Mouse (Mus musculus): ENCODE measurements around the gene Svs4. TPM values are rescaled to one million over a fixed set of nuclear protein-coding genes. Genes with fewer than 3 reads are reported as not detected.

Svs4 gene
- total and polyA plus RNA-seq, 3 experiments = not detected

- no peak overlapping the region for H3K4me3 ChIP-seq (ENCODE audit: low read depth, low read length)
- TF ChIP-seq GATA1 (IDR thresholded peaks at IDR 0.05; ENCODE audit: borderline replicate concordance, low read length) (no peak), GATA2 (IDR thresholded peaks at IDR 0.05; ENCODE audit: borderline replicate concordance, low read depth, low read length) (no peak), CTCF (IDR thresholded peaks at IDR 0.05; ENCODE audit: low read depth, low read length) (no peak), TAL1 (conservative IDR thresholded peaks at IDR 0.05; ENCODE audit: low read depth, low read length) (no peak), POLR2AphosphoS5 (IDR thresholded peaks at IDR 0.05; ENCODE audit: insufficient replicate concordance, low read depth, low read length) (no peak)
- no peaks in the 10 kb centered on the region for H3K4me1 ChIP-seq (ENCODE audit: insufficient read depth, low read depth, low read length)
- DNase-seq (ENCODE audit: low spot score) (no peak), ATAC-seq (ENCODE audit: extremely low read depth, insufficient number of reproducible peaks, low FRiP score, poor library complexity, severe bottlenecking) (no peak)
- no peaks in the 10 kb centered on the region for H3K27me3 ChIP-seq (ENCODE audit: insufficient read depth, low read length)
- H3K36me3 ChIP-seq (replicated peaks) = no peaks in the 10 kb centered on the region
- H3K9me3 ChIP-seq (replicated peaks) = no peaks in the 10 kb centered on the region
Observed at GRCm38 (mm10) chr2:164232671-164233070, 45.6 kb downstream of the Svs4 start.

- Histone ChIP-seq H3K4me3 (ENCODE audit: low read depth, low read length) (no peak overlapping the region), H3K27me3 (ENCODE audit: insufficient read depth, low read length) (no peaks in the 10 kb centered on the region), H3K9me3 (replicated peaks) (no peaks in the 10 kb centered on the region), H3K36me3 (replicated peaks) (no peaks in the 10 kb centered on the region), H3K4me1 (ENCODE audit: insufficient read depth, low read depth, low read length) (no peaks in the 10 kb centered on the region)
- no peak for TF ChIP-seq GATA1 (IDR thresholded peaks at IDR 0.05; ENCODE audit: borderline replicate concordance, low read length)
- no peak for TF ChIP-seq CTCF (IDR thresholded peaks at IDR 0.05; ENCODE audit: low read depth, low read length)
- no peak for TF ChIP-seq POLR2AphosphoS5 (IDR thresholded peaks at IDR 0.05; ENCODE audit: insufficient replicate concordance, low read depth, low read length)
- no peak for TF ChIP-seq TAL1 (conservative IDR thresholded peaks at IDR 0.05; ENCODE audit: low read depth, low read length)
- TF ChIP-seq GATA2 (IDR thresholded peaks at IDR 0.05; ENCODE audit: borderline replicate concordance, low read depth, low read length) = no peak
- DNase-seq (ENCODE audit: low spot score) (no peak), ATAC-seq (ENCODE audit: extremely low read depth, insufficient number of reproducible peaks, low FRiP score, poor library complexity, severe bottlenecking) (no peak)
Observed at GRCm38 (mm10) chr2:164228361-164229070, 49.7 kb downstream of the Svs4 start.

Other genes starting within 250 kb of the Svs4 start
Only the 20 nearest of the 21 such genes appear.
- 241 and 247 TPM in 2 replicates for gene Stk4, start 208.1 kb downstream of the Svs4 start, total RNA-seq (2014; fragmentation: Nextera tagmentation)
- gene Stk4, start 208.1 kb downstream of the Svs4 start, total RNA-seq (2017) = 214 and 225 TPM in 2 replicates
- 51.0 and 86.5 TPM in 2 replicates for gene Stk4, start 208.1 kb downstream of the Svs4 start, polyA plus RNA-seq (2012)
- gene Tomm34, start 207.3 kb downstream of the Svs4 start, total RNA-seq (2014; fragmentation: Nextera tagmentation) = 57.3 and 61.0 TPM in 2 replicates
- 63.0 and 65.3 TPM in 2 replicates for gene Tomm34, start 207.3 kb downstream of the Svs4 start, total RNA-seq (2017)
- gene Tomm34, start 207.3 kb downstream of the Svs4 start, polyA plus RNA-seq (2012) = 36.3 and 48.2 TPM in 2 replicates
- gene Kcns1, start 107.3 kb downstream of the Svs4 start, total RNA-seq (2014; fragmentation: Nextera tagmentation) = not detected in 2 replicates
- not detected in 2 replicates for gene Kcns1, start 107.3 kb downstream of the Svs4 start, total RNA-seq (2017)
- gene Kcns1, start 107.3 kb downstream of the Svs4 start, polyA plus RNA-seq (2012) = not detected in 2 replicates
- not detected in 2 replicates for gene Wfdc5, start 95.7 kb downstream of the Svs4 start, total RNA-seq (2014; fragmentation: Nextera tagmentation)
- 0.33 TPM in 1 of 2 replicates, not detected in the other for gene Wfdc5, start 95.7 kb downstream of the Svs4 start, total RNA-seq (2017)
- not detected in 2 replicates for gene Wfdc5, start 95.7 kb downstream of the Svs4 start, polyA plus RNA-seq (2012)
- gene Wfdc12, start 87.9 kb downstream of the Svs4 start, total RNA-seq (2014; fragmentation: Nextera tagmentation) = not detected in 2 replicates
- not detected in 2 replicates for gene Wfdc12, start 87.9 kb downstream of the Svs4 start, total RNA-seq (2017)
- gene Wfdc12, start 87.9 kb downstream of the Svs4 start, polyA plus RNA-seq (2012) = not detected in 2 replicates
- not detected in 2 replicates for gene Wfdc15a, start 78.3 kb downstream of the Svs4 start, total RNA-seq (2014; fragmentation: Nextera tagmentation)
- 0.82 TPM in 1 of 2 replicates, not detected in the other for gene Wfdc15a, start 78.3 kb downstream of the Svs4 start, total RNA-seq (2017)
- gene Wfdc15a, start 78.3 kb downstream of the Svs4 start, polyA plus RNA-seq (2012) = not detected in 2 replicates
- not detected in 2 replicates for gene Wfdc15b, start 56.8 kb downstream of the Svs4 start, total RNA-seq (2014; fragmentation: Nextera tagmentation)
- gene Wfdc15b, start 56.8 kb downstream of the Svs4 start, total RNA-seq (2017) = not detected in 2 replicates
- gene Wfdc15b, start 56.8 kb downstream of the Svs4 start, polyA plus RNA-seq (2012) = not detected in 2 replicates
- not detected in 2 replicates for gene Svs2, start 40.0 kb downstream of the Svs4 start, total RNA-seq (2014; fragmentation: Nextera tagmentation)
- 0.11 TPM in 1 of 2 replicates, not detected in the other for gene Svs2, start 40.0 kb downstream of the Svs4 start, total RNA-seq (2017)
- not detected in 2 replicates for gene Svs2, start 40.0 kb downstream of the Svs4 start, polyA plus RNA-seq (2012)
- not detected in 2 replicates for gene Svs3b, start 21.8 kb downstream of the Svs4 start, total RNA-seq (2014; fragmentation: Nextera tagmentation)
- gene Svs3b, start 21.8 kb downstream of the Svs4 start, total RNA-seq (2017) = not detected in 2 replicates
- gene Svs3b, start 21.8 kb downstream of the Svs4 start, polyA plus RNA-seq (2012) = not detected in 2 replicates
- not detected in 2 replicates for gene Svs3a, start 10.8 kb upstream of the Svs4 start, total RNA-seq (2014; fragmentation: Nextera tagmentation)
- gene Svs3a, start 10.8 kb upstream of the Svs4 start, total RNA-seq (2017) = 0.11 TPM in 1 of 2 replicates, not detected in the other
- gene Svs3a, start 10.8 kb upstream of the Svs4 start, polyA plus RNA-seq (2012) = not detected in 2 replicates
- gene Svs6, start 38.3 kb upstream of the Svs4 start, total RNA-seq (2014; fragmentation: Nextera tagmentation) = not detected in 2 replicates
- not detected in 2 replicates for gene Svs6, start 38.3 kb upstream of the Svs4 start, total RNA-seq (2017)
- gene Svs6, start 38.3 kb upstream of the Svs4 start, polyA plus RNA-seq (2012) = not detected in 2 replicates
- not detected in 2 replicates for gene Svs5, start 54.3 kb upstream of the Svs4 start, total RNA-seq (2014; fragmentation: Nextera tagmentation)
- gene Svs5, start 54.3 kb upstream of the Svs4 start, total RNA-seq (2017) = not detected in 2 replicates
- gene Svs5, start 54.3 kb upstream of the Svs4 start, polyA plus RNA-seq (2012) = not detected in 2 replicates
- gene Slpi, start 110.6 kb upstream of the Svs4 start, total RNA-seq (2014; fragmentation: Nextera tagmentation) = not detected in 2 replicates
- gene Slpi, start 110.6 kb upstream of the Svs4 start, total RNA-seq (2017) = not detected in 2 replicates
- not detected in 2 replicates for gene Slpi, start 110.6 kb upstream of the Svs4 start, polyA plus RNA-seq (2012)
- not detected in 2 replicates for gene Rbpjl, start 124.7 kb upstream of the Svs4 start, total RNA-seq (2014; fragmentation: Nextera tagmentation)
- gene Rbpjl, start 124.7 kb upstream of the Svs4 start, total RNA-seq (2017) = 0.11 TPM in 1 of 2 replicates, not detected in the other
- not detected in 2 replicates for gene Rbpjl, start 124.7 kb upstream of the Svs4 start, polyA plus RNA-seq (2012)
- gene Matn4, start 126.7 kb upstream of the Svs4 start, total RNA-seq (2014; fragmentation: Nextera tagmentation) = not detected in 2 replicates
- under 0.01 and 0.06 TPM in 2 replicates for gene Matn4, start 126.7 kb upstream of the Svs4 start, total RNA-seq (2017)
- not detected in 2 replicates for gene Matn4, start 126.7 kb upstream of the Svs4 start, polyA plus RNA-seq (2012)
- not detected in 2 replicates for gene Sdc4, start 165.4 kb upstream of the Svs4 start, total RNA-seq (2014; fragmentation: Nextera tagmentation)
- 0.11 TPM in 1 of 2 replicates, not detected in the other for gene Sdc4, start 165.4 kb upstream of the Svs4 start, total RNA-seq (2017)
- not detected in 2 replicates for gene Sdc4, start 165.4 kb upstream of the Svs4 start, polyA plus RNA-seq (2012)
- gene Sys1, start 178.5 kb upstream of the Svs4 start, total RNA-seq (2014; fragmentation: Nextera tagmentation) = 35.8 and 37.0 TPM in 2 replicates
- gene Sys1, start 178.5 kb upstream of the Svs4 start, total RNA-seq (2017) = 50.6 and 75.5 TPM in 2 replicates
- 122 and 142 TPM in 2 replicates for gene Sys1, start 178.5 kb upstream of the Svs4 start, polyA plus RNA-seq (2012)
- not detected in 2 replicates for gene Gm20458, start 182.5 kb upstream of the Svs4 start, total RNA-seq (2014; fragmentation: Nextera tagmentation)
- 13.4 and 13.5 TPM in 2 replicates for gene Gm20458, start 182.5 kb upstream of the Svs4 start, total RNA-seq (2017)
- gene Gm20458, start 182.5 kb upstream of the Svs4 start, polyA plus RNA-seq (2012) = 4.6 and 5.5 TPM in 2 replicates
- gene Trp53tg5, start 195.3 kb upstream of the Svs4 start, total RNA-seq (2014; fragmentation: Nextera tagmentation) = not detected in 2 replicates
- gene Trp53tg5, start 195.3 kb upstream of the Svs4 start, total RNA-seq (2017) = 0.29 TPM in 1 of 2 replicates, not detected in the other
- not detected in 2 replicates for gene Trp53tg5, start 195.3 kb upstream of the Svs4 start, polyA plus RNA-seq (2012)
- 6.2 and 11.7 TPM in 2 replicates for gene Dbndd2, start 207.6 kb upstream of the Svs4 start, total RNA-seq (2014; fragmentation: Nextera tagmentation)
- 5.5 and 8.9 TPM in 2 replicates for gene Dbndd2, start 207.6 kb upstream of the Svs4 start, total RNA-seq (2017)
- gene Dbndd2, start 207.6 kb upstream of the Svs4 start, polyA plus RNA-seq (2012) = 22.3 and 25.1 TPM in 2 replicates

Data from G1E (cell line).